Mouse (Mus musculus) intestine, postnatal 0 days (tissue): Measurements from ENCODE around the gene Slc39a11. TPM values are rescaled to one million over a fixed set of nuclear protein-coding genes. Genes with fewer than 3 reads are reported as not detected.

Experiments used
- ATAC-seq: fragments of 200-750 bp; cut with Nextera tagmentation; 2 replicates; pipeline ENCODE4 v1.8.0; 2017; ENCODE audit warnings: mild to moderate bottlenecking, moderate TSS enrichment, moderate library complexity
- H3K27ac ChIP-seq: fragments of 300-500 bp; sonication (generic); 2 replicates; pipeline ENCODE4 v1.5.1; 2014; ENCODE audit warnings: mild to moderate bottlenecking, low read depth, low read length, moderate library complexity
- H3K27me3 ChIP-seq: fragments of 300-500 bp; sonication (generic); replicated peaks from 2 replicates; pipeline ENCODE4 v1.6.1; 2014; ENCODE audit warnings: low read length, mixed read lengths; ENCODE audit not compliant: control insufficient read depth, insufficient read depth
- H3K36me3 ChIP-seq: fragments of 300-500 bp; sonication (generic); 2 replicates; pipeline ENCODE4 v1.6.1; 2014; ENCODE audit warnings: mild to moderate bottlenecking, moderate library complexity; ENCODE audit not compliant: control insufficient read depth, insufficient read depth
- H3K4me1 ChIP-seq: fragments of 300-500 bp; sonication (generic); replicated peaks from 2 replicates; pipeline ENCODE4 v1.6.1; 2014; ENCODE audit warnings: antibody characterized with exemption, low read length, mixed read lengths; ENCODE audit not compliant: control insufficient read depth, insufficient read depth
- H3K4me2 ChIP-seq: fragments of 300-500 bp; sonication (generic); replicated peaks from 2 replicates; pipeline ENCODE4 v1.6.1; 2014; ENCODE audit warnings: low read depth, mild to moderate bottlenecking, moderate library complexity
- H3K4me3 ChIP-seq: fragments of 300-500 bp; sonication (generic); 2 replicates; pipeline ENCODE4 v1.5.1; 2014; ENCODE audit warnings: low read depth, low read length
- H3K9ac ChIP-seq: fragments of 300-500 bp; sonication (generic); 2 replicates; pipeline ENCODE4 v1.6.1; 2014; ENCODE audit warnings: mild to moderate bottlenecking, low read depth, low read length
- H3K9me3 ChIP-seq: fragments of 300-500 bp; sonication (generic); 2 replicates; pipeline ENCODE4 v1.6.1; 2016; ENCODE audit warnings: mixed run types; ENCODE audit not compliant: control insufficient read depth
- CTCF ChIP-seq: sonication (generic); IDR thresholded peaks from 2 replicates; pipeline ENCODE4 v1.5.1; 2016; ENCODE audit warnings: low read depth, mild to moderate bottlenecking, control low read depth, antibody characterized with exemption, moderate library complexity
- WGBS: fragments of 180-500 bp; shearing (Covaris S2); extraction: QIAGEN DNeasy Blood & Tissue Kit; methylation state at CpG from one replicate; pipeline ENCODE4 v1.1.7; 2014; 5-methylcytosine and 5-hydroxymethylcytosine counted together
- polyA plus RNA-seq: library from polyadenylated mRNA; unstranded; fragments of >200 nt; fragmentation: Nextera tagmentation; extraction: Ambion mirVana; gene quantifications from 2 replicates; pipeline ENCODE4 v1.2.1, GENCODE M21; 2015

The Slc39a11 gene
- polyA plus RNA-seq, 1 experiment from 2014 or later, result 50.7 TPM

DNA sequence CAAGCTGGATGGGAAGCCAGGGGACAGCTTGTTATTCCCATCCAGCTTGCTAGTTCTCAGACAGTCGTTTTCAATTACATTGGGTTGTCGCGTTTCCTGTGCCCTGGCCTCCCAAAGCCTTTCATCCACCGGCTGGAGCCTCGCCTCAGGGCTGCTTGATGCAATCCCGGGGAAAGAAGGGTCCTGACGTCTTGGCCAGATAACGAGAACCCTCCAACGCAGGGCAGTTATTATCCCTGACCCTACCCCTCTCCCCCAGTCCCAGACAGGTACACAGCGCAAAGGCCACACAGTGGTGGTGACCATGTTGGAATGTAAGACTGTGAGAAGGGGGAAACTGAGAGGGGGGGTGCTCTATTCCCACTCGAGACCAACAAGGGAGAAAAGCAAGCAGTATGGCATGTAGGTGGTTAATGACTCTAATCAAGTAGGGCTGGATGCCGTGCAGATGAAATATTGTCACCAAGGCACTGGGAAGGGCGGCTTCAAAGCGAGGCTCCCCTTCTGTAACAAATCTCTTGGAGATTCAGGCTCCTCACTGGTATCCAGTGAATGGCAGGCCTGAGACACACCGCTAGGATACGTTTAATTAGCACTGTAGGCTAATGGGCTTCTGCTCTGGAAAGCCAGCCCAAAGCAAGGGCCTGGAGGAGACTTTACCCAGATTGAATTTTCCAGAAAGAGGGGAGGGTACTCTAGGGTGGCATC is 196.9 kb downstream of the Slc39a11 start:
- Histone ChIP-seq H3K9me3 (no peaks in the 10 kb centered on the region), H3K4me3 (no peak overlapping the region), H3K27ac (no peak overlapping the region), H3K9ac (no peak overlapping the region), H3K27me3 (no peaks in the 10 kb centered on the region), H3K4me1 (no peaks in the 10 kb centered on the region), H3K36me3 (no peaks in the 10 kb centered on the region), H3K4me2 (no peak overlapping the region)
- TF ChIP-seq CTCF, result no peak
- WGBS, result 59% methylated on average over 16 of the region's 16 CpGs
- ATAC-seq, result no peak

DNA sequence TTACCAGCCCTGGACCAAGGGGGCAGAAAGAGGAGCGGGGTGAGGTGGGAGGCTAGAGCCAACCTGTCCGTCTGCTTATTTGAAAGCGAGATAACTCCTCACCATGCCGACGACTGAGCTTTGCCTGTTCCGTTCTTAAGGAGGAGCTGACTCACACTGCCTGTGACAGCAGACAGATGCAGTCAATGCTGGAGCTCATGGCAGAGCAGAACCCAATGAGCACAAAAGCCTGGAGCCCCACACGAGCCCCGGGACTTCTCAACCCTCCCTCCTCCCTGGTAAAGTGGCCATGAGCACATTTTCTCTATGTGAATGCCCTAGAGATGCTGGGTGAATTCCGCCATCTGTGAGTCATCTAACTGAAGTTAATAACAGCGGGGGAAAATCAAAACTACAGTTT is 198.6 kb downstream of the Slc39a11 start:
- H3K9ac ChIP-seq, result no peak overlapping the region
- ATAC-seq, result no peak

DNA sequence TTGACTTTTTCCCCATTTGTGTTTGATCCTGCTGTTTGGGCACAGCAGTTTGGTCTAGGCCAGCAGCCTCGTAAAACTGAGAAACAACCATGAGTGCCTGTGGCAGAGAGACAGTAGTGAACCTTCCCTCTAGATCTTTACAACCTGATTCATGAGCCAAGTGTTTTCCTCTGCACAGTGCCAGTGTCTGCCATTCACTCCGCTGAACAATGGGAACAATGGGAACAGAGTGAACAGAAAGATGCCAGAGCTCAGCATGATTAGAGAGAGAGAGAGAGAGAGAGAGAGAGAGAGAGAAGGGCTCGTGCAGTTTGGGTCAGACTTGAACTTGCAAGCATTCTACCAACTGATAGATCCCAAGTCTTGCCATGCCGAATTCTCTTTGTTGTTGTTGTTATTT is 199.2 kb downstream of the Slc39a11 start:
- H3K9ac ChIP-seq, result no peak overlapping the region
- ATAC-seq, result no peak
- no peak overlapping the region for H3K27ac ChIP-seq
- H3K27me3 ChIP-seq, result no peaks in the 10 kb centered on the region
- 82% methylated on average over 4 of the region's 4 CpGs for WGBS
- no peak for TF ChIP-seq CTCF
- no peaks in the 10 kb centered on the region for H3K4me1 ChIP-seq
- no peak overlapping the region for H3K4me2 ChIP-seq
- no peak overlapping the region for H3K4me3 ChIP-seq
- no peaks in the 10 kb centered on the region for H3K36me3 ChIP-seq
- H3K9me3 ChIP-seq, result no peaks in the 10 kb centered on the region

More for the DNA sequence above, 198.6 kb downstream of the Slc39a11 start:
- Histone ChIP-seq H3K4me3 (no peak overlapping the region), H3K4me2 (no peak overlapping the region), H3K4me1 (no peaks in the 10 kb centered on the region), H3K9me3 (no peaks in the 10 kb centered on the region), H3K27me3 (no peaks in the 10 kb centered on the region), H3K27ac (no peak overlapping the region), H3K36me3 (no peaks in the 10 kb centered on the region)
- TF ChIP-seq CTCF, result no peak
- WGBS, result 76% methylated on average over 10 of the region's 10 CpGs

DNA sequence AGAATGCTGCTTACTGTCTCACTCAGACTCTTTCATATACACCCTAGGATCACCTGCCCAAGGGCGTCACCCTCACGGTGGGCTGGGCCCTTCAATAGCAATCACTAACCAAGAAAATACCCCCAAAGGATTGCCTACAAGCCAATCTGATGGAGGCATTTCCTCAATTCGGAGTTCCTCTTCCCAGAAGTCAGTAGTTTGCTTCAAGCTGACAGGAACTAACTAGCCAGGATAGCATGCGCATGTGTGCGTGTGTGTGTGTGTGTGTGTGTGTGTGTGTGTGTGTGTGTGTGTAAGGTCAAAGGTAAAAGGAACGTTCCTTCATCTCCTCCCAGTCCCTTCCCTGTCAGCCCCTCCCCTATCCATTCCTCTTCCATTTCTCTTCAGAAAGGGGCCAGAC is 199.9 kb downstream of the Slc39a11 start:
- no peaks in the 10 kb centered on the region for H3K36me3 ChIP-seq
- no peak overlapping the region for H3K9ac ChIP-seq
- H3K4me1 ChIP-seq, result no peaks in the 10 kb centered on the region
- no peak overlapping the region for H3K4me3 ChIP-seq
- ATAC-seq, result no peak
- 78% methylated on average over 6 of the region's 6 CpGs for WGBS
- H3K4me2 ChIP-seq, result no peak overlapping the region
- H3K27ac ChIP-seq, result no peak overlapping the region
- no peaks in the 10 kb centered on the region for H3K27me3 ChIP-seq
- no peaks in the 10 kb centered on the region for H3K9me3 ChIP-seq
- no peak for TF ChIP-seq CTCF

DNA sequence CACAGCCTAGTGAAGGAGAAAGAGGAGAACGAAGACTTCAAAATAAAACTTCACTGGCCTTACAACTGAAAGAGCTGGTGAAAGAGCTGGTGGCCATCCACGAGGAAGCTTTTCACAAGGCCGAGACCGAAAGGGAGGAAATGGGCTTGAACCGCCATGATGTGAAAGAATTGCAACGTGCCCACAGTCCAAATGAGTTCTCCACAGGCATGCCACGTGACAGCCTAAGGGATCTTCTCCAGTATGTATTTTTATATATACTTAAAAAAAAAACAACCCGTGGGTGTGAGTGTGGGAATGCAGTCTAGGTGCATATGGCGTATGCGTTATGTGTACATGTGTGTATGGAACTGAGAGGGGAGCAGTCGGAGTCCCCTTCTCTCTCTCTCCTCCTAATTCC is 207.8 kb downstream of the Slc39a11 start:
- H3K4me2 ChIP-seq, result no peak overlapping the region
- no peaks in the 10 kb centered on the region for H3K36me3 ChIP-seq
- no peaks in the 10 kb centered on the region for H3K9me3 ChIP-seq
- TF ChIP-seq CTCF, result no peak
- 95% methylated on average over 11 of the region's 11 CpGs for WGBS
- no peak for ATAC-seq
- H3K9ac ChIP-seq, result no peak overlapping the region
- no peak overlapping the region for H3K4me3 ChIP-seq
- no peaks in the 10 kb centered on the region for H3K4me1 ChIP-seq
- H3K27me3 ChIP-seq, result no peaks in the 10 kb centered on the region
- H3K27ac ChIP-seq, result no peak overlapping the region

DNA sequence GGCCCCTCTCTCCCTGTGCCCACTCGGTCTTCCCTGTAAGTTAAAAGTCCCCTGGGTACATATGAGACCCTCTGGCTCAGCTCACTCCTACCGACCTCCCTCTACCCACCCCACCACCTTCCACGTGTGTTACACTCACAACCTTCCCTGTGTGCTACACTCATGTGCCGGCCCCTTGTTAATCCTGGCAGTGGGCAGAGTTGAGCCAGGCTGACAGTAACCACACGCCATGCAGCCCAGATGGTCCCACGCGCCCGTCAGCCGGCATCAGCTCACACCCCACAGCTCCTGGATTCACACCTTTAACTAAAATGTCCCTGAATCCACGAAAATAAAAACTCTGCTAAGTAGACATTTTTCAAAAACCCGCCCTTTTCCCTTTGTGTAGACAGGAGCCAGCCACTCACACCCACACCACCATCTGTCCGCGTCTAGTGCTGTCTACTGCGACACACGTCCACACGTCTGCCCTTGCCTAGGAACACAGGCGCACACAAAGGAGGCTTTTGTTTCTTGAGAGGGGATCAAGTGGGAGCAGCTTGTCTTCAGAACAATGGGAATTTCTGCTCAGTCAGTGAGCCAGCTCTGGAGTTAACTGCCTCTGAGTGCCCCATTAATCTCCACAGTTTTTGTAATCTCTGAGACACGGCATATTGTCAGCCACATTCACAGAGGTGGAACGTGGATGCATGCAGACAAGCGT is 210.4 kb downstream of the Slc39a11 start:
- H3K27me3 ChIP-seq, result no peaks in the 10 kb centered on the region
- H3K9me3 ChIP-seq, result no peaks in the 10 kb centered on the region
- no peak for ATAC-seq
- no peak overlapping the region for H3K27ac ChIP-seq
- 67% methylated on average over 20 of the region's 20 CpGs for WGBS
- no peak overlapping the region for H3K9ac ChIP-seq
- TF ChIP-seq CTCF, result no peak
- no peaks in the 10 kb centered on the region for H3K4me1 ChIP-seq
- no peaks in the 10 kb centered on the region for H3K36me3 ChIP-seq
- H3K4me2 ChIP-seq, result no peak overlapping the region
- H3K4me3 ChIP-seq, result no peak overlapping the region
